Mouse (Mus musculus): ENCODE results near the gene Pkdrej.

Gene Pkdrej

GRCm38 (mm10) chr15:85768991-85769390 lies 52.5 kb downstream of the Pkdrej start:
- DNase-seq (ENCODE audit: low spot score) = no peak

GRCm38 (mm10) chr15:85766677-85767076 lies 54.9 kb downstream of the Pkdrej start:
- no peak for DNase-seq (ENCODE audit: low spot score)

GRCm38 (mm10) chr15:85765022-85765421 lies 56.5 kb downstream of the Pkdrej start:
- no peak for DNase-seq (ENCODE audit: low spot score)

Measured in embryo, embryonic 10 days (tissue).